Mouse (Mus musculus) granulocyte monocyte progenitor cell, adult 5-6 weeks (primary cell): ENCODE measurements around the gene Bod1. TPM values are rescaled to one million over a fixed set of nuclear protein-coding genes. Genes with fewer than 3 reads are reported as not detected.

Source experiments
- ATAC-seq: replicated peaks from 2 replicates; pipeline ENCODE4 v1.8.0; 2016; ENCODE audit warnings: mild to moderate bottlenecking, moderate TSS enrichment, inconsistent platforms; ENCODE audit not compliant: poor library complexity, severe bottlenecking
- total RNA-seq, 2 experiments: library from RNA; stranded (forward) in 1 of 2; stranded (reverse) in 1 of 2; fragments of 200-712, 200-1000 nt in 1 of 2; fragments of >200 nt in 1 of 2; fragmentation: Nextera tagmentation in 1 of 2; gene quantifications; 2 replicates each; pipeline ENCODE4 v1.2.3; 2014 to 2017

The Bod1 gene
- total RNA-seq (2014; fragmentation: Nextera tagmentation): 16.5 and 22.8 TPM in 2 replicates
- 21.4 and 26.3 TPM in 2 replicates for total RNA-seq (2017)

GRCm38 (mm10) chr11:31671354-31672169 is at the start of gene Bod1:
Gene Bod1, minus strand, starts transcription at chr11:31671885.
- ATAC-seq: peak; percentile 91

GRCm38 (mm10) chr11:31719090-31719489 is 47.4 kb upstream of the Bod1 start:
- no peak for ATAC-seq

GRCm38 (mm10) chr11:31717926-31718735 is 46.4 kb upstream of the Bod1 start:
- peak; percentile 57 for ATAC-seq

- ATAC-seq: 0 out of 2 replicates have a peak, but pooled peaks have one; percentile 13
Measured at GRCm38 (mm10) chr11:31713641-31714121, 42.0 kb upstream of the Bod1 start.

GRCm38 (mm10) chr11:31713116-31713515 is 41.4 kb upstream of the Bod1 start:
- ATAC-seq: no peak

GRCm38 (mm10) chr11:31707771-31708170 is 36.1 kb upstream of the Bod1 start:
- no peak for ATAC-seq

GRCm38 (mm10) chr11:31703173-31703572 is 31.5 kb upstream of the Bod1 start:
- no peak for ATAC-seq

- no peak for ATAC-seq
Measured at GRCm38 (mm10) chr11:31701901-31702300, 30.2 kb upstream of the Bod1 start.

- ATAC-seq: no peak
Measured at GRCm38 (mm10) chr11:31699502-31699901, 27.8 kb upstream of the Bod1 start.

- ATAC-seq: no peak
Measured at GRCm38 (mm10) chr11:31694801-31695200, 23.1 kb upstream of the Bod1 start.

- ATAC-seq: peak; percentile 50; the same call in 1 of the 2 replicates
Measured at GRCm38 (mm10) chr11:31694109-31694508, 22.4 kb upstream of the Bod1 start.

GRCm38 (mm10) chr11:31693322-31693721 is 21.6 kb upstream of the Bod1 start:
- no peak for ATAC-seq

- no peak for ATAC-seq
Measured at GRCm38 (mm10) chr11:31688956-31689355, 17.3 kb upstream of the Bod1 start.

- ATAC-seq: no peak
Measured at GRCm38 (mm10) chr11:31684913-31685567, 13.4 kb upstream of the Bod1 start.

- no peak for ATAC-seq
Measured at GRCm38 (mm10) chr11:31684126-31684525, 12.4 kb upstream of the Bod1 start.

GRCm38 (mm10) chr11:31679840-31680381 is 8.2 kb upstream of the Bod1 start:
- ATAC-seq: no peak

GRCm38 (mm10) chr11:31677309-31677708 is 5.6 kb upstream of the Bod1 start:
- ATAC-seq: no peak

- ATAC-seq: no peak
Measured at GRCm38 (mm10) chr11:31676661-31677252, 5.1 kb upstream of the Bod1 start.

- peak; percentile 39; the same call in 1 of the 2 replicates for ATAC-seq
Measured at GRCm38 (mm10) chr11:31675430-31675829, 3.7 kb upstream of the Bod1 start.

GRCm38 (mm10) chr11:31672170-31672563 is 482 bp upstream of the Bod1 start:
- 0 out of 2 replicates have a peak, but pooled peaks have one; percentile 17 for ATAC-seq
